Mouse (Mus musculus): ENCODE data around the gene Skor1.

DNA sequence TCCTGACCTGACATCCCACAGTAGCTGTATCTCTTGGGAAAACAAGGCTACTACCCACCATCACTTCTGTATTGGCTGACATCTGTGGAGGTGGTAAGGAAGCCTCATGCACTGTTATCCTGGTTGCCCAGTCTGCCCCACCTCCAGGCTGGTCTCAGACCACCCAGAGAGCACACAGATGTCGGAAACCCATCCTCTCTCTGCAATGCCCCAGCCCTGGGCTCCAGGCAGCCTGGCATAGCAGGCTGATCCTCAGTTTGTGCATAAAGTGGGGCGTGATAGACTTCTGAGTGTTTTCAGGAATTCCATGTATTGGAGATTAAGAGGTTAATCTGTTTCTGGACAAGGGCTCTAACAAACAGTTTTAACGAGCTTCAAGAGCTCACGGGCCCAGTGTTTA is 46.8 kb upstream of the Skor1 start:
- no peak for TF ChIP-seq TAL1 (IDR thresholded peaks at IDR 0.05; ENCODE audit: low read length)
- TF ChIP-seq GATA1 (IDR thresholded peaks at IDR 0.05; ENCODE audit: low read length), result no peak
